ENCODE assay signal across 8 mouse cellular contexts in genomic region chr2:91236601-91237510, GRCm38 (mm10). TPM values are rescaled to one million over a fixed set of nuclear protein-coding genes. Genes with fewer than 3 reads are reported as not detected.
DNase-seq lines count a peak whose midpoint lies in the region; ATAC-seq and TF ChIP-seq lines count a peak whose summit lies in the region.

Ddb2 (minus strand) TSS chr2:91236982.

- peak; percentile 89 for ATAC-seq in Patski
- ATAC-seq in hindbrain, embryonic 13.5 days (ENCODE audit: low FRiP score) = peak; percentile 98

- peak; percentile 67 for DNase-seq in Patski (ENCODE audit: low read depth, low spot score)
- DNase-seq in cerebellum, postnatal 14 days = peak; percentile 97 to 98
- peak; percentile 77 to 79 for DNase-seq in frontal cortex, postnatal 14 days (ENCODE audit: low spot score in 2 of 2)
- DNase-seq in layer of hippocampus, postnatal 25 days (ENCODE audit: extremely low spot score in 1 of 2, low spot score in 1 of 2) = peak; percentile 76 to 80
- peak; percentile 92 for DNase-seq in lung, postnatal 25 days (ENCODE audit: low spot score)
- DNase-seq in retina, embryonic 14.5 days (ENCODE audit: low spot score) = peak; percentile 97
- peak; percentile 98 for DNase-seq in thymus, postnatal 4 days

- H3K27me3 ChIP-seq in Patski = no peaks in the 10 kb centered on the region
- no peaks in the 10 kb centered on the region for H3K27me3 ChIP-seq in hindbrain, embryonic 13.5 days

- under 1% methylated on average over 48 of the region's 48 CpGs for WGBS in hindbrain, embryonic 13.5 days

- CTCF ChIA-PET in Patski (lab: Charles Lee) = interaction anchor here (0.7 to 2.6 kb wide), 6 partner anchors 11 to 122 kb away, joined by 3 to 15 read pairs (median 4); no protein-coding TSS in a partner anchor

- TF ChIP-seq CTCF in Patski (IDR thresholded peaks at IDR 0.05) = no peak

- H3K9ac ChIP-seq in hindbrain, embryonic 13.5 days = peak within 1 kb of the TSS; percentile 79

- H3K4me3 ChIP-seq in hindbrain, embryonic 13.5 days = peak within 1 kb of the TSS; percentile 61

- peak within 1 kb of the TSS; percentile 83 for H3K4me2 ChIP-seq in hindbrain, embryonic 13.5 days

- peak within 1 kb of the TSS; percentile 91 for H3K27ac ChIP-seq in hindbrain, embryonic 13.5 days

- peaks cover 9% of the 10 kb centered on the region; the same call in 1 of the 2 replicates for H3K4me1 ChIP-seq in hindbrain, embryonic 13.5 days (replicated peaks)

- H3K36me3 ChIP-seq in hindbrain, embryonic 13.5 days = peaks cover 9% of the 10 kb centered on the region; the same call in 1 of the 2 replicates

- POLR2A ChIA-PET in Patski (lab: Charles Lee) = interaction anchor here (0.6 to 1.2 kb wide), 4 partner anchors 21 to 125 kb away, joined by 3 read pairs; partner anchors contain the start of genes Arfgap2 and Madd

- H3K9me3 ChIP-seq in hindbrain, embryonic 13.5 days = no peaks in the 10 kb centered on the region

- in situ Hi-C loops in Patski (cut with MboI; ENCODE audit: low pct_unique_long_range_greater_than_20kb) = no loop called here

RNA-seq across cellular contexts. Expression of gene Ddb2, which starts in this region (rescaled TPM):
- polyA plus RNA-seq in Patski (2021) = 16.1 TPM
- polyA plus RNA-seq in hindbrain, embryonic 13.5 days (2015; fragmentation: Nextera tagmentation; extraction: Ambion mirVana) = 14.1 and 15.2 TPM in 2 replicates
- 10 to 100 TPM in 1 of 2 experiments, 1 to 10 TPM in 1; 8.0 to 10.4 TPM for total RNA-seq in layer of hippocampus, postnatal 25 days (2021)

Comparison
In these comparisons a context has a peak if more than half of its experiments do, and no peak if none do; other contexts are left out.
1. Peak in every context shown above with its lines: DNase-seq, ATAC-seq, H3K4me3 ChIP-seq and H3K27ac ChIP-seq.